Mouse (Mus musculus) heart, embryonic 16.5 days (tissue): Measurements from ENCODE around the gene Agtrap. TPM values are rescaled to one million over a fixed set of nuclear protein-coding genes. Genes with fewer than 3 reads are reported as not detected.

ENCODE experiments used
- ATAC-seq: fragments of 200-750 bp; cut with Nextera tagmentation; replicated peaks from 2 replicates; pipeline ENCODE4 v1.8.0; 2017; ENCODE audit warnings: moderate number of reproducible peaks; ENCODE audit not compliant: insufficient read depth, low FRiP score; ENCODE audit errors: extremely low read depth
- H3K27ac ChIP-seq: fragments of 300-500 bp; sonication (generic); 2 replicates; pipeline ENCODE4 v1.5.1; 2014; ENCODE audit warnings: mild to moderate bottlenecking, low read length, control low read depth, moderate library complexity
- H3K27me3 ChIP-seq: fragments of 300-500 bp; sonication (generic); 2 replicates; pipeline ENCODE4 v1.6.1; 2014; ENCODE audit warnings: low read length, mixed read lengths; ENCODE audit not compliant: control insufficient read depth, insufficient read depth
- H3K36me3 ChIP-seq: fragments of 300-500 bp; sonication (generic); 2 replicates; pipeline ENCODE4 v1.6.1; 2014; ENCODE audit not compliant: control insufficient read depth, insufficient read depth
- H3K4me1 ChIP-seq: fragments of 300-500 bp; sonication (generic); 2 replicates; pipeline ENCODE4 v1.6.1; 2014; ENCODE audit warnings: low read length, mixed read lengths; ENCODE audit not compliant: control insufficient read depth, insufficient read depth
- H3K4me2 ChIP-seq: fragments of 300-500 bp; sonication (generic); 2 replicates; pipeline ENCODE4 v1.6.1; 2014; ENCODE audit warnings: low read depth, mild to moderate bottlenecking, control low read depth, low read length
- H3K4me3 ChIP-seq: fragments of 300-500 bp; sonication (generic); 2 replicates; pipeline ENCODE4 v1.5.1; 2014; ENCODE audit warnings: mild to moderate bottlenecking, control low read depth, low read length
- H3K9ac ChIP-seq: fragments of 300-500 bp; sonication (generic); 2 replicates; pipeline ENCODE4 v1.6.1; 2014; ENCODE audit warnings: low read length, control low read depth
- H3K9me3 ChIP-seq: fragments of 300-500 bp; sonication (generic); replicated peaks from 2 replicates; pipeline ENCODE4 v1.6.1; 2016; ENCODE audit warnings: low read length; ENCODE audit not compliant: control insufficient read depth
- WGBS: fragments of 180-500 bp; shearing (Covaris S2); extraction: QIAGEN DNeasy Blood & Tissue Kit; methylation state at CpG from one replicate; pipeline ENCODE4 v1.1.7; 2014; 5-methylcytosine and 5-hydroxymethylcytosine counted together
- polyA plus RNA-seq: library from polyadenylated mRNA; unstranded; fragments of >200 nt; fragmentation: Nextera tagmentation; extraction: Ambion mirVana; gene quantifications from 2 replicates; pipeline ENCODE4 v1.2.1, GENCODE M21; 2015

The Agtrap gene
- polyA plus RNA-seq, 1 experiment from 2014 or later, result 17.9 TPM

DNA sequence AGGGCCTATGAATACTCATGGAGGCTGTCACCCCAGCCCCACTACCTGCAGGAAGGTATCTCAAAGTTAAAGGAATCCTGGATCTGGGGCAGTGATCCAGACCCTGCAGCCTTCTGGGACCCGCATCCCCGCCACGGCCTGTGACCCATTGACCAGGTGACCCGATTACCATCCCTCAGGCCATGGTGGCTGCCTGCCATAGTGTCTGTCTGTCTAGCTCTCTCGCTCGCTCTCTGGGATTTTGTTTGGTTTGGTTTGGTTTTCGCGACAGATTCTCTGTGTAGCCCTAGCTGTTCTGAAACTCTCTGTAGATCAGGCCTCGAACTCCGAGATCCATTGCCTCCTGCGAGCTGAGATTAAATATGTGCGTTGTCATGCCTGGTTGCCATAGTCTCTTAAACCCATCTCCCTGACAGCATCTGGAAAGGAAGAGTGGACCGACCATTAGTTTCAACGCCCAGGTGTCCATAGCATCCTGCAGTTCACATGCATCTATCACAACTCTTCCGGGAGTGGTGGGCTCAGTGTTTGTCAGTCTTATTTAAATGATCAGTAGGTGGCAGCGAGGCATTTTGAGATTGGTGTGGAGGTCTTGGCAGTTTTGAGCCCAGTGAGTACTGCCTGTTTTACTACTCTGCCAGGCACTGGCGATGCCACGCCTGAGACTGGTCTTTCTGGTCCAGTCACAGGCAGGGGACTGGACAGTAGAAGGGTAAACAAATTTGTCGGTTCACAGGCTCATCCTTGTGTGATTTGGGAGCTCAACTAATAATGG, 48.4 kb downstream of the Agtrap start:
- Histone ChIP-seq H3K36me3 (peaks cover 3% of the 10 kb centered on the region; the same call in 1 of the 2 replicates), H3K27me3 (no peaks in the 10 kb centered on the region), H3K9ac (peak overlapping the region; percentile 79), H3K27ac (peak overlapping the region; percentile 74), H3K4me2 (peak overlapping the region; percentile 88), H3K4me1 (peaks cover 30% of the 10 kb centered on the region), H3K9me3 (no peaks in the 10 kb centered on the region), H3K4me3 (peak overlapping the region; percentile 84)
- 19% methylated on average over 19 of the region's 19 CpGs for WGBS
- no peak for ATAC-seq

DNA sequence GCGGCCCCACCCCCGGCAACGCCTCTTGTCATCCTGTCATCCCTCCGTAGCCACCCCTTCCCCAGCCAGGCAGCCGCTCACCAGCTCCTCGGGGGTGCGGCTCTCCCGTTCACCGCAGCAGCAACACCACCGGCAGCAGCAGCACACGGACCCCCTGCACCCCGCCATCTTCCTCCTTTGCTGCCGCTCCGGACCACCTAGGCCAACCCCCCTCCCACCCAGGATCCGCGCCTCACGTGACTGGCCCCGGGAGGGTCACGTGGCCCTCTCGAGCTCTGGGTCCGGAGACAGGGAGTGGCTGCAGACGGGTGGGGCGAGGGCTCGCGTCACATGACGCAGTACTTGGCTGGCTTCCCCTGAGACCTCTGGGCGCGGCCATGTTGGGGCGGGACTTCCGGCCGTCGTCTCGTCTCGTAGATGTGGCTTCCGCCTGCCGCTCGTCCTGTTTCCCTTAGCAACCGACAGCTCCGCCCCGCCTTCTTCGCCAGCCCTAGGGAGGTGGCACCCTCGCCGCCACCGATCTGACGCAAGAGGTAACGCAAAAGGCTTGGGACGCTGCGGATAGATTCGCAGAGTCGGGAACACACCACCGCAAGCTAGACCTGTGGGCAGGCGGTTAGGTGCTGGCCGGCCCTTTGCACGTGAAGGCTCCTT, 49.1 kb downstream of the Agtrap start, which contains the start of the genes Clcn6 and Mthfr:
Gene Clcn6 (minus strand): TSS at position 222 of the 654 bp plus-strand sequence.
Gene Mthfr (plus strand): TSS at position 478 of the 654 bp plus-strand sequence.
- peaks cover 30% of the 10 kb centered on the region for H3K4me1 ChIP-seq
- H3K27me3 ChIP-seq, result no peaks in the 10 kb centered on the region
- peak within 1 kb of the TSS; percentile 88 for H3K4me2 ChIP-seq
- WGBS, result under 1% methylated on average over 54 of the region's 54 CpGs
- ATAC-seq, result peak; percentile 93
- H3K4me3 ChIP-seq, result peak within 1 kb of the TSS; percentile 84
- H3K36me3 ChIP-seq, result peaks cover 3% of the 10 kb centered on the region; the same call in 1 of the 2 replicates
- peak within 1 kb of the TSS; percentile 82 for H3K9ac ChIP-seq
- no peaks in the 10 kb centered on the region for H3K9me3 ChIP-seq
- H3K27ac ChIP-seq, result peak within 1 kb of the TSS; percentile 87

DNA sequence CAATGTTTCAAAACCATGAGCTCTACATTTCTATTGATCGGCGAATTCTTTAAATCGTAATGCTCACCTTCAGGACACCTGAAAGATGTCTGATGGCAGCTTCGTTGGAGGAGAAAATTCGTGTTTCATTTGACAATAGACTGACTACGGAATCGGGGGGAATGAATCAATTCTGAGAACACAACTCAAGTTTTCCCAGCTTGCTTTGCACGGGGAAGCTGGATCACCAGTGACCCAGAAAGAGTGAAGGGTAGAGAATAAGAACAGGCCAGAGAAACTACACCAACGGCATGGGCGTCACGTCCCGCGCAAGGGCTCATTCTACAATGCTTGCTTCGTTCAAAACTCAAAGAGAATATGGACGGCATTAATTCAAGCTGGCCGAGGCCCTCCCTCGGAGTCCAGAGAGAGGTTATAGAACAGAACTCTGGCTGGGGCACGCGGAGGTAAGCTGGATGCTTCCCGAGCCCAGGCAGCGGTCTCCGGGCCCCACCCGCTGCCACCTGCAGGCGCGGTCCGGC, 49.7 kb downstream of the Agtrap start:
- Histone ChIP-seq H3K4me3 (peak overlapping the region; percentile 84), H3K4me1 (peaks cover 30% of the 10 kb centered on the region), H3K27me3 (no peaks in the 10 kb centered on the region), H3K27ac (peak overlapping the region; percentile 87), H3K9me3 (no peaks in the 10 kb centered on the region), H3K4me2 (peak overlapping the region; percentile 78), H3K36me3 (peaks cover 3% of the 10 kb centered on the region; the same call in 1 of the 2 replicates), H3K9ac (peak overlapping the region; percentile 82)
- ATAC-seq, result no peak
- WGBS, result 6% methylated on average over 26 of the region's 26 CpGs

DNA sequence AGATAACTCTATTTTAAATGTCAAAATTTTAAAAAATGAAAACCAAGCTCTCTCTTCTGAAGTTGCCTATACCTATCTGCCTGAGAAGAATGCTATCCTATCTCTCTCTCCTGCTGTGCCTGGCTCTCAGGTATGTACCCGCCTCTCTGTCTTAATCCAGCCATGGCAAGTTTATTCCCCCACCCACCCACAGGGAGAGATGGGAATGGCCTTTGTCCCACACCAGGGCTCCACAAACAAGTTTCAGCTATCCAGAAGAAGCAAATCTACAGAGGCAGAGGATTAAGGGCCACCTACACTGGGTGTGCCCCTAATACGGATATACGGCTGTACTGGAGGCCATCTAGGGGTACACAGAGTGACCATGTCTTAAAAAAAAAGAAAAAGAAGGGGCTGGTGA, 52.4 kb downstream of the Agtrap start:
- Histone ChIP-seq H3K9me3 (no peaks in the 10 kb centered on the region), H3K4me1 (peaks cover 15% of the 10 kb centered on the region), H3K27me3 (no peaks in the 10 kb centered on the region), H3K4me2 (no peak overlapping the region), H3K4me3 (no peak overlapping the region), H3K9ac (no peak overlapping the region), H3K36me3 (peaks cover 2% of the 10 kb centered on the region; the same call in 1 of the 2 replicates), H3K27ac (no peak overlapping the region)
- 97% methylated on average over 3 of the region's 3 CpGs for WGBS
- ATAC-seq, result no peak

DNA sequence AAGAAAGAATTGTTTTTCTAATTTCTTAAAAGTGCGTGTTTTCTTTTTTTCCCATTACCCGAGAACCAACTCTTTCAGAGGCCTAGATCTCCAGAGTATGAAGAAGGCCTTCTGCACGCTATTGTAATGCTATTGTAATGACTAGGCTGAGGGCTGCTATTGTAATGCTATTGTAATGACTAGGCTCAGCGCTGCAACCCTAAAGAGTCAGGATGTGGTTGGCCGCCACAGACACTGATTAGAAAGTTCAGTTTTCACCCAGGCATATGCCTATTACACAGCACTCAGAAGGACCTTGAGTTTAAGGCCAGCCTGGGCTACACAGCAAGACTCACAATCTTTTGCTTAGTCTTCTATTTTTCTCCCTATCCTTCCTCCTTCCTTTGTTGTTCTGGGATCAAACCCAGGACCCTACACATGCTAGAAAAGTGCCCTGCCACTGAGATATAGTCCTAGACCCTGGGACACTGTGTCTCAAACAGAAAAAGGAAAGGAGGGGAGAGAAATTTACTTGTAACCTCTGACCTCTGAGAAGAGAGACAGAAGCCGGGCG, 53.9 kb downstream of the Agtrap start:
- H3K9ac ChIP-seq, result no peak overlapping the region
- no peak overlapping the region for H3K4me3 ChIP-seq
- H3K9me3 ChIP-seq, result no peaks in the 10 kb centered on the region
- no peak for ATAC-seq
- H3K27me3 ChIP-seq, result no peaks in the 10 kb centered on the region
- peaks cover 6% of the 10 kb centered on the region for H3K4me1 ChIP-seq
- H3K4me2 ChIP-seq, result no peak overlapping the region
- 83% methylated on average over 7 of the region's 7 CpGs for WGBS
- H3K27ac ChIP-seq, result no peak overlapping the region
- peaks cover 10% of the 10 kb centered on the region for H3K36me3 ChIP-seq

DNA sequence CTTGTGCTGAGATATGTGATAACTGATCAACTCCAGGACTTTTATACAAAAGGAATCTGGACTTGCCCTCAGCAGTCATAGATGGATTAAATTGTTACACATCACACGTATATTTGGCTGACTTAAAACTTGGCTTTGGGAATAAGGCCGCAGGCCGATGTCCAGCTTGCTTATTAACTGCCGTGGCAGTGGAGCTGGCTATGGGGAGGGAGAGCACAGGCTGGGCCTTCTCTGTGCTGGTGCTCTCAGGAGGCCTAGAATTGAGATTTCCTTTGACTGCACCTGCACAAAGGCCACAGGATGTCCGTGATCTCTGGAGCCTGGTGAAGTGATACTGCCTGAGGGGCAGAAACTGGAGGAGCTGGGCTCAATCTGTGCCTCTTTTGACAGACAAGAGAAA, 57.3 kb downstream of the Agtrap start:
- no peak for ATAC-seq

DNA sequence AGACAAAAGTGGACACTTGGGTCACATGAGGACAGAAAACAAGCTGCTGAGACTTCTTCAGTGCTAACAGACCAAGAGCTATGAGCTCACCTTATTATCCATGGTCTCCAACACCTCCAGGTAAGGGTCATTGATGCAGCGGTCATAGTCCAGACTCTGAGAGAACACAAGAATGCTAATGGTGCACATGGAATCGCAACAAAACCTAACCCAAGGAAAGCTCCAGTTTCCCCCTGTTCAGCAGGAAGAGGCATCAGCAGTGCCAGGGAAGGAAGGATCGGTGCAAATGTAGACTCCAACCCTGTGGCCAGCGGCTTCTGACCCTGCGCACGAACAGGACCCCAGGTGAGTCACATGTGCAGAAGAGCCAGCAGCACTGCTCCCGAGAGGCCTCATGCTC, 58.5 kb downstream of the Agtrap start:
- Histone ChIP-seq H3K4me1 (no peaks in the 10 kb centered on the region), H3K36me3 (peaks cover 27% of the 10 kb centered on the region), H3K9me3 (no peaks in the 10 kb centered on the region), H3K4me2 (no peak overlapping the region), H3K27ac (no peak overlapping the region), H3K4me3 (no peak overlapping the region), H3K9ac (no peak overlapping the region), H3K27me3 (no peaks in the 10 kb centered on the region)
- no peak for ATAC-seq
- WGBS, result 93% methylated on average over 7 of the region's 7 CpGs

More for the DNA sequence above, 57.3 kb downstream of the Agtrap start:
- Histone ChIP-seq H3K4me1 (no peaks in the 10 kb centered on the region), H3K36me3 (peaks cover 22% of the 10 kb centered on the region), H3K27ac (no peak overlapping the region), H3K9ac (no peak overlapping the region), H3K9me3 (no peaks in the 10 kb centered on the region), H3K27me3 (no peaks in the 10 kb centered on the region), H3K4me2 (no peak overlapping the region), H3K4me3 (no peak overlapping the region)
- 85% methylated on average over 5 of the region's 5 CpGs for WGBS
